Mouse (Mus musculus): Measurements from ENCODE around the gene Zfp664. TPM values are rescaled to one million over a fixed set of nuclear protein-coding genes. Genes with fewer than 3 reads are reported as not detected.

Gene Zfp664
- polyA plus RNA-seq, 1 experiment from 2014 or later, result 41.5 TPM

DNA sequence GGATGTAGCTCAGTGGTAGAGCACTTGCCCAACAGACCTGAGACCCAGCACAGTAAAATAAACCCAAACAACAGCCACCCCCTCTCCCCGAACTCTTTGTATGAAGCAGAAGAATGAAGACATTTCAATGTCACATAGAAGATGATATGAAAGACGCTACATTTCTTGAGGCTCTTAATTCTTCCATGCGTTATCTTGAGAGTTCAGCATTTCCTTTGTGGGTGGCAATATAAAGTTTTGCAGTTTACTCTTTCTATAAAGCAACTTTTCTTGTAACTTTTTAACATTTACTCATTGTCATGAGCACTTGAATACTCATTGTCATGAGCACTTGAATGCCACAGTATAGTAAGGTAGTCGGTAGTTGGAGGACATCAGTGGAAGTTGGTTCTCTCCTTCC, 8.3 kb upstream of the Zfp664 start:
- no peak overlapping the region for H3K4me3 ChIP-seq (ENCODE audit: low read depth, low read length)
- ATAC-seq (ENCODE audit: low FRiP score, low TSS enrichment), result no peak
- TF ChIP-seq EP300 (optimal IDR thresholded peaks at IDR 0.05) (no peak), CTCF (IDR thresholded peaks at IDR 0.05; ENCODE audit: low read depth) (no peak)
- H3K4me1 ChIP-seq (replicated peaks; ENCODE audit: control insufficient read depth, insufficient read depth), result no peaks in the 10 kb centered on the region
- no peaks in the 10 kb centered on the region for H3K27me3 ChIP-seq (ENCODE audit: control insufficient read depth, insufficient read depth, low read length)
- H3K9me3 ChIP-seq (ENCODE audit: control insufficient read depth, low read length), result no peaks in the 10 kb centered on the region
- WGBS, result 92% methylated on average over 4 of the region's 4 CpGs
- no peak overlapping the region for H3K9ac ChIP-seq (ENCODE audit: low read length)
- H3K27ac ChIP-seq (replicated peaks), result no peak overlapping the region
- H3K36me3 ChIP-seq (ENCODE audit: control insufficient read depth, insufficient read depth, low read length), result no peaks in the 10 kb centered on the region
- DNase-seq (ENCODE audit: low spot score), result no peak
- H3K4me2 ChIP-seq (replicated peaks; ENCODE audit: low read depth), result no peak overlapping the region

DNA sequence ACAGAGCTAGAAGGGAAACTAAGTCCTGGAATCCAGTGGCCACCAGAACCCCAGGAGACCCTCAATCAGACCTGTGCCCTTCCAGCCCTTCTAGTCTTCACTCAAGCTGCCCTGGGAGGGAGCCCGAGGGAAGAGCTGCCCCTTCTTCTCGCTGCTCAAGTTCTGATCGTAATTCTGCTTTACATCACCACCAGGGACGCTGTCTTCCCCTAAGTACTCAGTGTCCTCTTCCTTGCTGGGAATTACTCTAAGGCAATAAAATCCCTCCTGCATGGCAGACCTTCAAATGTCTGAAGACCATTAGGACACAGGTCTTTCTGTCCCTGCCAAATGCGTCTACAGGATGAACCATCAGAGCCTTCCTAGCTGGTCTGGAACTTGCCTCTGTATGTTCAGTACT, 2.5 kb upstream of the Zfp664 start:
- Histone ChIP-seq H3K27me3 (ENCODE audit: control insufficient read depth, insufficient read depth, low read length) (no peaks in the 10 kb centered on the region), H3K4me2 (replicated peaks; ENCODE audit: low read depth) (no peak overlapping the region), H3K4me1 (replicated peaks; ENCODE audit: control insufficient read depth, insufficient read depth) (peaks cover 6% of the 10 kb centered on the region), H3K27ac (replicated peaks) (no peak overlapping the region), H3K9ac (ENCODE audit: low read length) (no peak overlapping the region), H3K9me3 (ENCODE audit: control insufficient read depth, low read length) (no peaks in the 10 kb centered on the region), H3K4me3 (ENCODE audit: low read depth, low read length) (no peak overlapping the region), H3K36me3 (ENCODE audit: control insufficient read depth, insufficient read depth, low read length) (no peaks in the 10 kb centered on the region)
- peak; percentile 75 for TF ChIP-seq CTCF (IDR thresholded peaks at IDR 0.05; ENCODE audit: low read depth)
- TF ChIP-seq EP300 (optimal IDR thresholded peaks at IDR 0.05), result no peak
- DNase-seq (ENCODE audit: low spot score) (no peak), ATAC-seq (ENCODE audit: low FRiP score, low TSS enrichment) (no peak)
- 18% methylated on average over 5 of the region's 5 CpGs for WGBS

GRCm38 (mm10) chr5:124861463-124861862, 1.0 kb upstream of the Zfp664 start:
- WGBS, result 1% methylated on average over 31 of the region's 33 CpGs

GRCm38 (mm10) chr5:124862871-124863741, 615 bp downstream of the Zfp664 start:
- Histone ChIP-seq H3K4me3 (ENCODE audit: low read depth, low read length) (peak overlapping the region; percentile 92), H3K27me3 (ENCODE audit: control insufficient read depth, insufficient read depth, low read length) (no peaks in the 10 kb centered on the region), H3K9me3 (ENCODE audit: control insufficient read depth, low read length) (no peaks in the 10 kb centered on the region), H3K27ac (replicated peaks) (peak overlapping the region; percentile 85), H3K9ac (ENCODE audit: low read length) (peak overlapping the region; percentile 79), H3K36me3 (ENCODE audit: control insufficient read depth, insufficient read depth, low read length) (0 out of 2 replicates have a peak, but pooled peaks cover 2% of the 10 kb centered on the region), H3K4me2 (replicated peaks; ENCODE audit: low read depth) (peak overlapping the region; percentile 71), H3K4me1 (replicated peaks; ENCODE audit: control insufficient read depth, insufficient read depth) (peaks cover 6% of the 10 kb centered on the region)
- TF ChIP-seq EP300 (optimal IDR thresholded peaks at IDR 0.05) (no peak), CTCF (IDR thresholded peaks at IDR 0.05; ENCODE audit: low read depth) (peak; percentile 31; the same call in 1 of the 2 replicates)
- DNase-seq (ENCODE audit: low spot score) (peak; percentile 74), ATAC-seq (ENCODE audit: low FRiP score, low TSS enrichment) (peak; percentile 53)
- under 1% methylated on average over 63 of the region's 88 CpGs for WGBS

More at GRCm38 (mm10) chr5:124861463-124861862, 1.0 kb upstream of the Zfp664 start:
- Histone ChIP-seq H3K36me3 (ENCODE audit: control insufficient read depth, insufficient read depth, low read length) (no peaks in the 10 kb centered on the region), H3K4me1 (replicated peaks; ENCODE audit: control insufficient read depth, insufficient read depth) (peaks cover 6% of the 10 kb centered on the region), H3K4me3 (ENCODE audit: low read depth, low read length) (peak overlapping the region; percentile 92), H3K4me2 (replicated peaks; ENCODE audit: low read depth) (peak overlapping the region; percentile 71), H3K9ac (ENCODE audit: low read length) (peak overlapping the region; percentile 48), H3K27ac (replicated peaks) (no peak overlapping the region), H3K9me3 (ENCODE audit: control insufficient read depth, low read length) (no peaks in the 10 kb centered on the region), H3K27me3 (ENCODE audit: control insufficient read depth, insufficient read depth, low read length) (no peaks in the 10 kb centered on the region)
- DNase-seq (ENCODE audit: low spot score) (peak; percentile 32), ATAC-seq (ENCODE audit: low FRiP score, low TSS enrichment) (0 out of 2 replicates have a peak, but pooled peaks have one; percentile 0)
- TF ChIP-seq CTCF (IDR thresholded peaks at IDR 0.05; ENCODE audit: low read depth) (no peak), EP300 (optimal IDR thresholded peaks at IDR 0.05) (no peak)

GRCm38 (mm10) chr5:124868981-124869380, 6.5 kb downstream of the Zfp664 start:
- no peak for TF ChIP-seq EP300 (optimal IDR thresholded peaks at IDR 0.05)
- peak; percentile 89 for TF ChIP-seq CTCF (IDR thresholded peaks at IDR 0.05; ENCODE audit: low read depth)
- WGBS, result 30% methylated on average over 4 of the region's 4 CpGs
- Histone ChIP-seq H3K9me3 (ENCODE audit: control insufficient read depth, low read length) (no peaks in the 10 kb centered on the region), H3K4me2 (replicated peaks; ENCODE audit: low read depth) (no peak overlapping the region), H3K27ac (replicated peaks) (no peak overlapping the region), H3K9ac (ENCODE audit: low read length) (no peak overlapping the region), H3K27me3 (ENCODE audit: control insufficient read depth, insufficient read depth, low read length) (no peaks in the 10 kb centered on the region), H3K4me1 (replicated peaks; ENCODE audit: control insufficient read depth, insufficient read depth) (peaks cover 10% of the 10 kb centered on the region), H3K4me3 (ENCODE audit: low read depth, low read length) (no peak overlapping the region), H3K36me3 (ENCODE audit: control insufficient read depth, insufficient read depth, low read length) (0 out of 2 replicates have a peak, but pooled peaks cover 2% of the 10 kb centered on the region)
- ATAC-seq (ENCODE audit: low FRiP score, low TSS enrichment) (peak; percentile 49; the same call in 1 of the 2 replicates), DNase-seq (ENCODE audit: low spot score) (peak; percentile 74)

DNA sequence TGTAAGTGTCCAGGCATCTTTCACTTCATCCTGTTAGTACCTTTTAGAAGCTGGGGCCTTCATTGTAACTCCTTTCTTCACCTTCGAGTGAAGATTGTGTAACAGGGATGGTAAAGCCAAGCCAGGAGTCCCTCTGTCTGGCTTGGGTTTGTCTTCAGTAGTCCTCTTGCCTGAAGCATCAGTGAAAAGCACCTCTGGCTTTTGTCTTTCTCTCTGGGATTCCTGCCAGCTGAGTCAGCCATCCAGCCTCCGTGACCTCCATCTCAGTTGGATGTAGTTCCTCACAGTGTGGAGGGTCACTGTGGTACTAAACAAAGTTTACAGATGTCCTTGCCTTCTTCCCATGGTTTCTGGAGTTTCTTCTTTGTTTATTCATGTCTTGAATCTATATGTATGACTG, 9.5 kb downstream of the Zfp664 start:
- Histone ChIP-seq H3K4me2 (replicated peaks; ENCODE audit: low read depth) (no peak overlapping the region), H3K36me3 (ENCODE audit: control insufficient read depth, insufficient read depth, low read length) (0 out of 2 replicates have a peak, but pooled peaks cover 2% of the 10 kb centered on the region), H3K4me3 (ENCODE audit: low read depth, low read length) (no peak overlapping the region), H3K27me3 (ENCODE audit: control insufficient read depth, insufficient read depth, low read length) (no peaks in the 10 kb centered on the region), H3K27ac (replicated peaks) (peak overlapping the region; percentile 18; the same call in 1 of the 2 replicates), H3K9me3 (ENCODE audit: control insufficient read depth, low read length) (no peaks in the 10 kb centered on the region), H3K4me1 (replicated peaks; ENCODE audit: control insufficient read depth, insufficient read depth) (peaks cover 10% of the 10 kb centered on the region), H3K9ac (ENCODE audit: low read length) (no peak overlapping the region)
- ATAC-seq (ENCODE audit: low FRiP score, low TSS enrichment) (no peak), DNase-seq (ENCODE audit: low spot score) (no peak)
- TF ChIP-seq CTCF (IDR thresholded peaks at IDR 0.05; ENCODE audit: low read depth), result no peak
- no peak for TF ChIP-seq EP300 (optimal IDR thresholded peaks at IDR 0.05)
- WGBS, result 25% methylated on average over 2 of the region's 2 CpGs

Data from stomach, postnatal 0 days (tissue).